Mouse (Mus musculus): ENCODE data around the gene Eif2b5. TPM values are rescaled to one million over a fixed set of nuclear protein-coding genes. Genes with fewer than 3 reads are reported as not detected.
"Not testable (repeated sequence)": the region's sequence is repeated elsewhere in the genome, so short reads cannot be mapped to it uniquely, and the experiment has no call there.

Gene Eif2b5
- polyA plus RNA-seq, 1 experiment from 2014 or later: 100 TPM

DNA sequence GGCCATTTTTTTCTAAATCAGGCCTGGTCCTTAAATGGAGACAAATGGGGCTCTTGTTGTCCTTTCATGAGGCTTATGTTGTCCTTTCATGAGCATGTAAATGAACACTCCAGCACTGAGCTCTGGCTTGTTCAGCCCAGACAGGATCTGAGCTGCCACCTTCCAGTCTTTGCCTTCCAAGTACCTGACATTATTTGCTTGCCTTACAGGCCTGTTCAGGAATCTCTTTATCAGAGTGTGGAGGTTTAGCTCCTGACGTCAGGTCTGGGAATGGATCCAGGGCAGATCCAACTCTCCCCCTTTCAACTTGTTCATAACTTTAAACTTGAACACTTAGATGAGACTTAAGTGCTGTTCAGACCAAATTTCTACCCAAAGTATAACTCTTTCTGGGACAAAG lies 21.8 kb upstream of the Eif2b5 start:
- whole genome bisulfite sequencing: 46% methylated on average over 1 of the region's 1 CpGs
- H3K36me3 ChIP-seq: no peaks in the 10 kb centered on the region

GRCm38 (mm10) chr16:20477270-20477669 lies 21.3 kb upstream of the Eif2b5 start:
- 57% methylated on average over 3 of the region's 3 CpGs for WGBS
- Histone ChIP-seq H3K9me3 (replicated peaks) (no peaks in the 10 kb centered on the region), H3K27me3 (replicated peaks) (no peaks in the 10 kb centered on the region), H3K27ac (replicated peaks) (no peak overlapping the region), H3K4me1 (no peaks in the 10 kb centered on the region), H3K4me3 (replicated peaks) (no peak overlapping the region), H3K4me2 (no peak overlapping the region), H3K36me3 (no peaks in the 10 kb centered on the region), H3K9ac (replicated peaks) (no peak overlapping the region)
- no peak for ATAC-seq (ENCODE audit: low FRiP score)

More for the DNA sequence above, 21.8 kb upstream of the Eif2b5 start:
- Histone ChIP-seq H3K4me3 (replicated peaks) (no peak overlapping the region), H3K9ac (replicated peaks) (no peak overlapping the region), H3K4me1 (no peaks in the 10 kb centered on the region), H3K4me2 (no peak overlapping the region), H3K27ac (replicated peaks) (no peak overlapping the region), H3K9me3 (replicated peaks) (no peaks in the 10 kb centered on the region), H3K27me3 (replicated peaks) (no peaks in the 10 kb centered on the region)
- no peak for ATAC-seq (ENCODE audit: low FRiP score)

DNA sequence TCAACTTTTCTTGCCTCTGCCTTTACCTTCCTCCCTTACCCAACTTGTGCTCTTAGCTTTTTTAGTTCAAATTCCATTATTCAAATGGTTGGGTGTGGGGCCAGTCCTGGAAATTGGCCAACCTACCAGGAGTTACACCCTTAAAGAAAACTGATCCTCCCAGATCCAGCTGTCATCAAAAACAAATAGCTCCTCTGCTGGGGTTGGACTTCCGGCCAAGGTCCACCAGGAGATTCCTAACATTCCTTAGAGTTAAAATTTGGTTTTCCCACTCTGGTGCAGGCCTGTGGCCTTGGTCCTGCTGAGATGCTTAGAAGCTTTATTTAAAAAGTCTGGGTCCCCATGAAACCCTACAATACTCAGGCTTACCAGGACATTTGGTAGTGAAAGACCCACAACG lies 20.1 kb upstream of the Eif2b5 start:
- Histone ChIP-seq H3K4me2 (no peak overlapping the region), H3K4me3 (replicated peaks) (no peak overlapping the region), H3K27ac (replicated peaks) (no peak overlapping the region), H3K36me3 (no peaks in the 10 kb centered on the region), H3K9ac (replicated peaks) (no peak overlapping the region), H3K4me1 (no peaks in the 10 kb centered on the region), H3K27me3 (replicated peaks) (no peaks in the 10 kb centered on the region), H3K9me3 (replicated peaks) (no peaks in the 10 kb centered on the region)
- ATAC-seq (ENCODE audit: low FRiP score): no peak
- 79% methylated on average over 2 of the region's 2 CpGs for WGBS

- not testable (repeated sequence) for H3K36me3 ChIP-seq; H3K27me3 ChIP-seq (replicated peaks); H3K27ac ChIP-seq (replicated peaks); H3K9ac ChIP-seq (replicated peaks); H3K4me2 ChIP-seq; H3K4me1 ChIP-seq; H3K4me3 ChIP-seq (replicated peaks); H3K9me3 ChIP-seq (replicated peaks); ATAC-seq (ENCODE audit: low FRiP score)
- WGBS: 93% methylated on average over 12 of the region's 12 CpGs
These were observed 19.4 kb upstream of the Eif2b5 start for GRCm38 (mm10) chr16:20479026-20479760.

- no peak overlapping the region for H3K4me2 ChIP-seq
- no peaks in the 10 kb centered on the region for H3K9me3 ChIP-seq (replicated peaks)
- H3K4me1 ChIP-seq: no peaks in the 10 kb centered on the region
- H3K27ac ChIP-seq (replicated peaks): no peak overlapping the region
- H3K27me3 ChIP-seq (replicated peaks): no peaks in the 10 kb centered on the region
- no peak overlapping the region for H3K9ac ChIP-seq (replicated peaks)
- no peaks in the 10 kb centered on the region for H3K36me3 ChIP-seq
- H3K4me3 ChIP-seq (replicated peaks): no peak overlapping the region
- WGBS: 27% methylated on average over 3 of the region's 3 CpGs
- ATAC-seq (ENCODE audit: low FRiP score): no peak
These were observed 18.5 kb upstream of the Eif2b5 start for GRCm38 (mm10) chr16:20480115-20480514.

- no peak overlapping the region for H3K4me2 ChIP-seq
- H3K27me3 ChIP-seq (replicated peaks): no peaks in the 10 kb centered on the region
- H3K4me1 ChIP-seq: no peaks in the 10 kb centered on the region
- H3K9me3 ChIP-seq (replicated peaks): no peaks in the 10 kb centered on the region
- no peak overlapping the region for H3K27ac ChIP-seq (replicated peaks)
- 81% methylated on average over 2 of the region's 2 CpGs for WGBS
- H3K36me3 ChIP-seq: no peaks in the 10 kb centered on the region
- no peak for ATAC-seq (ENCODE audit: low FRiP score)
- H3K9ac ChIP-seq (replicated peaks): no peak overlapping the region
- no peak overlapping the region for H3K4me3 ChIP-seq (replicated peaks)
These were observed 16.9 kb upstream of the Eif2b5 start for GRCm38 (mm10) chr16:20481746-20482145.

GRCm38 (mm10) chr16:20483716-20484115 lies 14.9 kb upstream of the Eif2b5 start:
- not testable (repeated sequence) for H3K36me3 ChIP-seq; H3K4me2 ChIP-seq; ATAC-seq (ENCODE audit: low FRiP score); H3K27me3 ChIP-seq (replicated peaks); H3K27ac ChIP-seq (replicated peaks); H3K4me1 ChIP-seq; H3K4me3 ChIP-seq (replicated peaks); H3K9ac ChIP-seq (replicated peaks); H3K9me3 ChIP-seq (replicated peaks)
- WGBS: 90% methylated on average over 7 of the region's 7 CpGs

DNA sequence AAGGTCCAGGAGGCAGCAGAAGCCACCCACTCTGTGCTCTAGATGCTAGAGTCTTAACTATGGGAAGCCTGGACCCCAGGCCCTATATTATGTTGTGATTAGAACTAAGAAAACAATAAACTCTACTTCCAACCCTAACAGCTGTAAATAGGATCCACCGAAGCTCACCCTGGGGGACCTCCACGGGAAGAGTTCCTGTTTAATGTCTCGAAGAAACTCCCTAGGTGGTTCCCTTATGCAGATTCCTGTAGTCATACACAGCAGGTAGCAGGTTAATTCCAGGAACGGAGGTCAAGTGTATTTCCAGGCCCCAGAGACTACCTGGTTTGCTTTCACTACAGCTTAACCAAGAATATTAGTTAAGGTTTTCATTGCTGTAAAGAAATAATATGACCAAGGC lies 13.6 kb upstream of the Eif2b5 start:
- no peak overlapping the region for H3K4me2 ChIP-seq

GRCm38 (mm10) chr16:20486048-20486447 lies 12.6 kb upstream of the Eif2b5 start:
- Histone ChIP-seq H3K27ac (replicated peaks) (no peak overlapping the region), H3K9ac (replicated peaks) (no peak overlapping the region), H3K4me3 (replicated peaks) (no peak overlapping the region), H3K36me3 (no peaks in the 10 kb centered on the region), H3K4me2 (no peak overlapping the region), H3K27me3 (replicated peaks) (no peaks in the 10 kb centered on the region), H3K4me1 (no peaks in the 10 kb centered on the region), H3K9me3 (replicated peaks) (no peaks in the 10 kb centered on the region)
- ATAC-seq (ENCODE audit: low FRiP score): no peak
- WGBS: 51% methylated on average over 3 of the region's 3 CpGs

More for the DNA sequence above, 13.6 kb upstream of the Eif2b5 start:
- no peak overlapping the region for H3K9ac ChIP-seq (replicated peaks)
- H3K27me3 ChIP-seq (replicated peaks): no peaks in the 10 kb centered on the region
- no peak for ATAC-seq (ENCODE audit: low FRiP score)
- no peaks in the 10 kb centered on the region for H3K36me3 ChIP-seq
- WGBS: 48% methylated on average over 4 of the region's 4 CpGs
- no peaks in the 10 kb centered on the region for H3K9me3 ChIP-seq (replicated peaks)
- no peaks in the 10 kb centered on the region for H3K4me1 ChIP-seq
- no peak overlapping the region for H3K4me3 ChIP-seq (replicated peaks)
- H3K27ac ChIP-seq (replicated peaks): no peak overlapping the region

DNA sequence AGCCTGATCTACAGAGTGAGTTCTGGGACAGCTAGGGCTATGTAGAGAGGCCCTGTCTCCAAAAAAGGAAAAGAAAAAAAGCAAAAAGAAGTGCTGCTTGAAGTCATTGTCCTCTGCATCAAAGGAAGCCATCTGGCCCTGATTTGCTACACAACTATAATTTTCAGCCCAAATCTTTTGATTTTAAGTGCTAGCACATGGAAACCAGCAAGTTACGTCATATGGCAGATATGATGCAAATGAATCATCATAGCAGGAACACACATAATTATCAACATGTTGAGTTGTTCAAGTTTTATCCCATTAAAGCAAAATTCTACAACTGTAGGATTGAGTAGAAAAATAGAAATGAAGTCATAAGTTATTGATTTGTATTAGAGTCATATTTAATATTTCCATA lies 10.5 kb upstream of the Eif2b5 start:
- Histone ChIP-seq H3K27ac (replicated peaks) (no peak overlapping the region), H3K4me2 (no peak overlapping the region), H3K27me3 (replicated peaks) (no peaks in the 10 kb centered on the region), H3K4me3 (replicated peaks) (no peak overlapping the region), H3K9me3 (replicated peaks) (no peaks in the 10 kb centered on the region), H3K4me1 (no peaks in the 10 kb centered on the region), H3K9ac (replicated peaks) (no peak overlapping the region), H3K36me3 (no peaks in the 10 kb centered on the region)
- WGBS: 98% methylated on average over 1 of the region's 1 CpGs
- ATAC-seq (ENCODE audit: low FRiP score): no peak

GRCm38 (mm10) chr16:20488751-20489150 lies 9.9 kb upstream of the Eif2b5 start:
- not testable (repeated sequence) for H3K27me3 ChIP-seq (replicated peaks); H3K36me3 ChIP-seq; H3K4me2 ChIP-seq; H3K27ac ChIP-seq (replicated peaks); ATAC-seq (ENCODE audit: low FRiP score); H3K9ac ChIP-seq (replicated peaks); H3K9me3 ChIP-seq (replicated peaks); H3K4me3 ChIP-seq (replicated peaks); H3K4me1 ChIP-seq
- WGBS: 86% methylated on average over 9 of the region's 9 CpGs

GRCm38 (mm10) chr16:20489233-20489632 lies 9.4 kb upstream of the Eif2b5 start:
- H3K4me3 ChIP-seq (replicated peaks): no peak overlapping the region
- no peaks in the 10 kb centered on the region for H3K36me3 ChIP-seq
- H3K27me3 ChIP-seq (replicated peaks): no peaks in the 10 kb centered on the region
- H3K9me3 ChIP-seq (replicated peaks): no peaks in the 10 kb centered on the region
- no peak overlapping the region for H3K9ac ChIP-seq (replicated peaks)
- H3K4me1 ChIP-seq: no peaks in the 10 kb centered on the region
- WGBS: 90% methylated on average over 2 of the region's 2 CpGs
- no peak for ATAC-seq (ENCODE audit: low FRiP score)
- H3K4me2 ChIP-seq: no peak overlapping the region
- H3K27ac ChIP-seq (replicated peaks): no peak overlapping the region
